Mouse (Mus musculus) lung, postnatal 10 days (tissue): ENCODE results near the gene Pcnx.

Experiments used
- DNase-seq: peaks from one replicate; pipeline ENCODE4 v3.0.0; 2021

The Pcnx gene

DNA sequence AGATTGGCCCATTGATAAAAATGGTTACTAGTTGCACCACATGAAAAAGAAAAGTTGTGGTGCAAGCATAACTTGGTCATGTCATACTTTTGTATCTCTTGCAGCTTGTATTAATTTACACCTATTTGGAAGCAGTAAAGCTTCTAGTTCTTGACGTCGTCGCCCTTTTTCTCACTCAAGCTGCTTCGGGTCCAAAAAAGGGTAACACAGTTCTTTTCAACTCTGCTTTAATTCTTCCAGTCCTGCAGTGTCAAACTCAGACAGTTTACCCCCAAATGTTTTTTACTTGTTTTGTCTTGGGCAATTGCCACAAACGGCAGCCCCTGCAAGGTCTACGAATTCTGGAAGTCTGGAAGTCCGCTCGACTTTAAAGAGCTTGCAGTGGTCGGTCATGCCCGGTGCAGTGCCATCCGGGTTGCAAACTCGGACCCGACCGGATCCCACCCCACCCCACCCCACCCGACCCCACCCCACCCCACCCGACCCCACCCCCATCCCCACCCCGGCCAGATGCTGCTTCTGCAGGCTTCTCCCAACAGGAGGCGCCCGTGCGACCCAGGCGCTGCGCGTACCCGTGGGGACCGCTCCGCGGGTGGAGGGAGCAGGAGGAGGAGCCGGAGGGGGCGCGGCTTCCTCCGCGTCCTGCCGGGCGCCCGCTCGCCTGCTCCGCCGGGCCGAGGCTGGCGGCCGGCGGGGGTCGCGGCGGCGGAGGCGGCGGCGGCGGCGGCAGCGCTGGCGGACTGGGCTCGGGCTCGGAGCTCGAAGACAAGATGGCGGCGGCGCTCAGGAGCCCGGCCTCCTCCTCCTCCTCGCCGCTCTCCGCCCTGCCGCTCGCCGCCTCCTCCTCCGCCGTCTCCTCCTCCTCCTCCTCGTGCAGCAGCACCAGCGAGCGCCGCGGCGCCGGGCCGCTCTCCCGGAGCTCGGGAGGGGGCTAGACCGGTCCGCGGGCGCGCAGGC is at the start of gene Pcnx:
Gene Pcnx, plus strand, starts transcription at position 673 of the 957 bp plus-strand sequence.
- peak; percentile 93 for DNase-seq

DNA sequence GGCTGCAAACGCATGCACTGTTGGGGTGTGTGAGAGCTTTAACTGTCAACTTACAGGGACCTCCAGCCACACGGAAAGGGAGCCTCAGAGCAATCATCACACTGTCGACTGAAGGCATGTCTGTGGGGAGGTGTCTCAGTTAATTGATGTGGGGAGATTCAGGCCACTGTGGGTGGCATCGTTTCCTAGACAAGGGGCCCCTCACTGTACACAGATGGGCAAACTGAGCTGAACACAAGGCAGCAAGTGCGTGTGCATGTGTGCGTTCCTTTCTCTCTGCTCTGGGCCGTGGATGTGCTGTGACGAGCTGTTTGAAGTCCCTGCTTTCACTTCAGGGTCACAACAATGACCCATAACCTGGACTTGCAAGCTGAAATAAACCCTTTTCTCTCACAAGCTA is 49.4 kb upstream of the Pcnx start:
- no peak for DNase-seq

- no peak for DNase-seq
Observed at GRCm38 (mm10) chr12:81814742-81815141, 45.1 kb upstream of the Pcnx start.

DNA sequence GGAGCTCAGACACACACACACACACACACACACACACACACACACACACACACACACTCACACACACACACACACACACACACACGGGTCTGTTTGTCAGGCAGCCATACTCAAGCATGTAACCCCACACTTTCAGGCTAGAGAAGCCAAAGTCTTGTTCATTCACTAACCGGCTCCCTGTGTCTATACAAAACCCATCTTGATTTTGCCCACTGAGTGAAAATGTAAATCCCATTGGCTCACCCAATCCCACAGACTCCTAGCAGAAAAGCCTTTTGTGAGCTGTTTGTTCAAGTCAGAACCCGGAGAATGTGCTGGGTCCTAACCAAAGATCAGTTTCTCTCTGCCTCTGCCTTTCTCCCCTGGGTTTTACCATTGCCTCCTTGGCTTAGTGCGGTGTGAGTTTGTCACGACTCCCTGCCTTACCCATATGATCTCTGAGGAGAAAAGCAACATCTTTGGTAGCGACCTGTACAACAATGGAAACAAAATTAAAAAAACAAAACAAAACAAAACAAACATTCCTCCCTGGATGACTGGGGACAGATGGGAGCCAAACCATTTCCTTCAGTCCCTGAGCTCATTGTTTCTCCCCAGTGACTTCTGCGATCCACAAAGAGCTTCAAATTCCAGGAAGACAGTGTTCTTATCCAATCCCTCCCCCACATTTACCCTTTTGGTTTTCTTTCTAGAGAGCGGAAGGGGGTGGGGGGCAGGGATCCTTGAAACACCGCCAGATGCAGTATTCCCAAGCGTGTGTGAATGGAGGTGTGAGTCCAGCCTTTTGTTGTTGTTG is 43.3 kb upstream of the Pcnx start:
- peak; percentile 50 for DNase-seq

DNA sequence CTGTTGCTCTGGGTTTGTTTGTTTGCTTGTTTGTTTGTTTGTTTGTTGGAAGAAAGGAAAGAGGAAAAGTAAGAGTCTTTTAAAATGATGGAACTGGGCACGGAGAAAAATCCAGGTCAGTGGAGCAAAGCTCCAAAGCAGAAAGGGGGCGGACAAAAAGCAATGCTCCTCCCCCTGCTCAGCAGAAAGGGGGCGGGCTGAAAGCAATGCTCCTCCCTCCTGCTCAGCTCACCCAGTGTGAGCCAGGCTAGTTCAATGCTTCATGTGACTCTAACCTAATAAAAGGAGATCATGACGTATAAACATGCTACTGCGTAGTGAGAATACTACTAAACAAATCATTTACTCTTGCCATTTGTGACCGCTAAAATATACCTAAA is 42.7 kb upstream of the Pcnx start:
- DNase-seq = peak; percentile 27

DNA sequence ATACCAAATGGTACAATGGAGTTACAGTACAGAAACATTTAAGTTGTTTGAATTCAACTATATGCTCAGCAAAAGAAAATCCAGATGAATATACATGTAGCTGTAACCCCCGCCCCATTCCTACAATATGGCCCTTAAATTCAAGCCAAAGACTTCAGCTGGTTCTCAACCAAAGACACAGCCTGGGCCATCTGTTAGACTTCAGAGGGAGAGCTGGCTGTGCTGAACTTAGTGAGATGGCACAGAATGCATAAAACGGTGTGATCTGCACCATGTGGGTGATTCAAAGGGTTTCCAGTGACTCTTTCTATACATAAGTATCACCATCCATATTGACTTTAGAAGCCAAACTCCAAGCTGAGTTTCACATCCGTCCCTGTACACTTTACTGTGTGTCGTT is 39.1 kb upstream of the Pcnx start:
- DNase-seq = no peak

DNA sequence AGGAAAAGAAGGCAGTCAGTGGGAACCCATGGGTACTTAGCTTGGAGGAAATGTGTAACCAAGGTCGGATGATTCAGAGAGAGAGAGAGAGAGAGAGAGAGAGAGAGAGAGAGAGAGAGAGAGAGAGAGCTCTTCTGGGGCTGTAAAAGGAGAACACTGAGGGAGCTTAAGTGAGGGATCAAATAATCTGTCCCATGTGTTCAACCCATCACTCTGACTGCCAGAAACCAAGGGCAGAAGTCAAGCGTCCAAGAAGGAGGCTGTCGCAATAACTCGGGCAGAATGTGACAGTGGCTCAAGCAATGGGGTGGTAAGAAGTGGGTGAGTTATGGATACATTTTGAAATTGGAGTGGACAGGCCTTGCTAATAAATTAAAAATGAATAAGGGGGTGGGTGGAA is 37.6 kb upstream of the Pcnx start:
- no peak for DNase-seq

DNA sequence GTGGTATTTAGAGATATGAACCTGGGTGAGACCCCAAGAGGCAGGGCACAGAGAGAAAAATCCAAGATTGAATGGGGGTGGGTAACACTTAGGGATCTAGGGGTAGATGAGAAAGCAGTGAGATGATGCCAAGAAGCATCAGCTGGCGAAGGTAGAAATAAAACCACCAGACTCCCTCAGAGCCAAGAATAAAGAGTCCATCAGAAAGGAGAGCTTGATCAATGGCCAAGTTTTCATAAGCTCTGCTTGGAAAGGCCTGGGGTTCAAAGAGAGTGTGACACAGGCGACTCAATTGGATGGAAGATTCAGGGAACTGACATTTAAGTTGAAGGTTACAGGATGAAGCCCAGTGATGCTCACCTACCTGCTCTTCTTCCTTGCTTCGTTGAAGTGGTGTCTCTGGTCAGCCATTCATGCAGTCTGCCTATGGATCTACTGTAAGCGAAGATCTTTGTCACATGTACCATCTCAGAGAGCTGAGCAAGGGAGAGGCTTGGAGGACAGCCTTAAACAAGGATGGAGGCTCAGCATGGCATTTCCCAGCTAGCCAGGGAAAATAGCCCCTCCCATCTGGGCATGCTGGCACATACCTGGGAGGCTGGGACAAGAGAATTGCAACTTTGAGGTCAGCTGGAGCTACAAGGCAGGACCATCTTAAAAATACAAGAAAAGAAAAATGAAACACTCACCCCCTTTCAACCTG is 36.9 kb upstream of the Pcnx start:
- DNase-seq = no peak

DNA sequence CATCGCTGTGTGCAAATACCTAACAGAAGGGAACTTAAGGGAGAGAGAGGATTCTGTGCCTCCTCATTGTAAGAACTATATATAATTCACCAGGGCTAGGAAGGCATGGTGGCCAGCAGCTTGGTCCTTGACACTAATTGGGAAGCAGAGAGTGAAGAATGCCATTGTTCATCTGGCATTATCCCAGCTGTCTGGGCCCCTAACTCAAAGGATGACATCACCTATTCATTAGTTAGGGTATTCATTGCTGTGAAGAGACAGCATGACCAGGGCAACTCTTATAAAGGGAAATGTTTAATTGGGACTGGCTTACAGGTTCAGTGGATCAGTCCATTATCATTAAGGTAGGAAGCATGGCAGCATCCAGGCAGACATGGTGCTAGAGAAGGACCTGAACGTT is 31.5 kb upstream of the Pcnx start:
- DNase-seq = no peak

DNA sequence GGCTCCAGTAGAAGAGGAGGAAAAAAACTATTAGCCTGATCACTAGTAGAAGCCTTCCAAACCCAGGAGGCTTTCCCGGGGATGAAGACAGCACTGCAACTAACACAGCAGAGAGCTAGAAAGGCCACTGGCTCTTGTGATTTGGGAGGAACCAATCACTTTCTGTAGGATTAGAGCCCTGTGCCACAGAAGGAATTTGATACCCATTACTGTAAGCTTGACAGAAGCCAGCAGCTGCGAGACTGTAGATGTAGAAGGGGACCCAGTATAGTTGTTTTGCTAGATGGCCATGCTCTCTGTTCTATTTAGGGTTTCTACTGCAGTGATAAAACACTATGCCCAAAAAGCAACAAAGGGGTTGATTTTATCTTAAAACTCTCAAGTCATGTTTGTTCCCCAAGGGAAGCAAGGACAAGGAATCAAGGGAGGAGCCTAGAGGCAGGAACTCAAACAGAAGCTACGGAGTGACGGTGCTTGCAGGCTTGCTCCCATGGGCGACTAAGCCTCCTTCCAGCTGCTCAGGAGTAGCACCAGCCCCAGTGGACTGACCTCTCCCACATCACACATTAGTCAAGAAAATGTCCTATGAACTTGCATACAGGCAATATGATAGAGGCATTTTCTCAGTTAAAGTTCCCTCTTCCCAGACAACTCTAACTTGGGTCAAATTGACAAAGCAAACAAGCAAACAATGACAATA is 27.6 kb upstream of the Pcnx start:
- no peak for DNase-seq

- no peak for DNase-seq
Observed at GRCm38 (mm10) chr12:81833094-81833493, 26.7 kb upstream of the Pcnx start.

GRCm38 (mm10) chr12:81836162-81836561 is 23.7 kb upstream of the Pcnx start:
- DNase-seq = peak; percentile 53

- no peak for DNase-seq
Observed at GRCm38 (mm10) chr12:81837463-81837862, 22.4 kb upstream of the Pcnx start.

- no peak for DNase-seq
Observed at GRCm38 (mm10) chr12:81839663-81840062, 20.2 kb upstream of the Pcnx start.

GRCm38 (mm10) chr12:81841046-81841445 is 18.8 kb upstream of the Pcnx start:
- DNase-seq = no peak

- no peak for DNase-seq
Observed at GRCm38 (mm10) chr12:81843501-81843900, 16.3 kb upstream of the Pcnx start.

- DNase-seq = no peak
Observed at GRCm38 (mm10) chr12:81844572-81844971, 15.3 kb upstream of the Pcnx start.

- peak; percentile 43 for DNase-seq
Observed at GRCm38 (mm10) chr12:81844981-81845380, 14.8 kb upstream of the Pcnx start.

GRCm38 (mm10) chr12:81849629-81850028 is 10.2 kb upstream of the Pcnx start:
- peak; percentile 52 for DNase-seq

GRCm38 (mm10) chr12:81852551-81852950 is 7.3 kb upstream of the Pcnx start:
- DNase-seq = no peak

DNA sequence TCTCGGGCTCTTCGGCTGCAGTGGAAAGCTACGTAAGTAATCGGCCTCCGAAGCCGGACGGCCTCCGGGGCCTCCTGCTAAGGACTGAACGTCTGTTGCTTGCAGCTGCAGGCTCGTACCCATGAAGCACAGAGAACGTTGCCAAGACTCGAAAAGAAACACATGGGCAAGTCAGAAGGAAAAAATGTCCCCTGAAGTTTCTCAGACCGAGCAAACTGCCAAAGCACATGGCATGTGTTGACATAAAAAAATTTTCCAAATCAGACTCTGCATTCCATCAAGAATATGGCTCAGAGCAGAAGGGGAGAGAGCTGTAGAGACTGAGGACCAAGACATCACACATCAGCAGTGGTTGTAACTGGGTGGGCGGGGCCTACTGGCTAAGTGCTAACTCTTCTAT is 6.8 kb upstream of the Pcnx start:
- DNase-seq = peak; percentile 75

- no peak for DNase-seq
Observed at GRCm38 (mm10) chr12:81853543-81853942, 6.3 kb upstream of the Pcnx start.

DNA sequence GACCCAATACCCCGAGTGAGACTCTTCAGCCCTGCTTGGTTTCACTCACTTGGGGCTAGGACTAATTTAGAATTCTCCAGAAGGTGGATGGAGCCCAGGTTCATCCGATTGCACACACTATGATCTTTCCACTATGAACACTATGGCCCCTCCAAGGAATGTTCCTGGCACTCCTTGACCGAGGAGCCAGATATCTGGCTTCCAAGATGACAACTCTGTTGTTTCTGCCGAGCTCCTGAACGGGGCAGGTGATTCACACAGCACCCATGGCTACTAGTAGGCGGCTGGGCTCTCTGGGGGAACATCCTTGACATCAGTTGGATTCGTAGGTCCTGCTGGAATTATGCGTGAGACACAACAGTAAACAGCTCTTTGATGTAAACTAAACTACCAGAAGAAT is 4.8 kb upstream of the Pcnx start:
- DNase-seq = no peak
